Mouse (Mus musculus): ENCODE data around the gene Magea8. TPM values are rescaled to one million over a fixed set of nuclear protein-coding genes. Genes with fewer than 3 reads are reported as not detected.
"Not testable (repeated sequence)": the region's sequence is repeated elsewhere in the genome, so short reads cannot be mapped to it uniquely, and the experiment has no call there.

Gene Magea8
- not detected in 2 replicates for polyA plus RNA-seq (2015; fragmentation: Nextera tagmentation; extraction: Ambion mirVana)

DNA sequence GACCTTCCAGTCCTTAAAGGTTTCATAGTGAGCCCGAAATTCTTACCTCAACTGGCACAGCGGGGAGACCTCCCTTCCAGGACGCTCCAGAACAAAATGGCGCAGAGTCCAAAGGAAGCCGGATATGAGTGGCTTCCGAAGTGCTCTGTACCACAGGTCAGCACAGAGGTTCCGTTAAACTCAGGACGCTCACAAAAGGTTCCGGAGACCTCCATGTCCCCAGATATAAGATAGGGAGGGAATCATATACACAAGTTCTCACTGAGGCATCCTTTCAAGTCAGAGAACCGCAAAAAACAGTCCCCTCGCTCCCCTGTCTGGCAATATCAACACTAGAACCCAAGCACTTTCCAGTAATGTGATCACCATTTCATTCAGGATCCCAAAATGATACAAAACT is at the start of gene Magea8:
Magea8 (minus strand) TSS at position 101 of the 400 bp plus-strand sequence.
- ATAC-seq, H3K27me3 ChIP-seq: not testable (repeated sequence)
- 87% methylated on average over 11 of the region's 11 CpGs for WGBS

GRCm38 (mm10) chrX:154949405-154949804 is 46.2 kb downstream of the Magea8 start, which contains the start of gene Magea3:
Magea3 (minus strand) TSS chrX:154949505.
- not testable (repeated sequence) for H3K36me3 ChIP-seq (ENCODE audit: poor library complexity, severe bottlenecking); ATAC-seq; H3K27ac ChIP-seq; H3K4me1 ChIP-seq; H3K9ac ChIP-seq; H3K4me3 ChIP-seq; H3K4me2 ChIP-seq; H3K27me3 ChIP-seq; H3K9me3 ChIP-seq (replicated peaks)
- 70% methylated on average over 1 of the region's 1 CpGs for WGBS

More for the DNA sequence above, at the start of gene Magea8:
- not testable (repeated sequence) for H3K9ac ChIP-seq; H3K36me3 ChIP-seq (ENCODE audit: poor library complexity, severe bottlenecking); H3K9me3 ChIP-seq (replicated peaks); H3K4me3 ChIP-seq; H3K4me2 ChIP-seq; H3K4me1 ChIP-seq; H3K27ac ChIP-seq

DNA sequence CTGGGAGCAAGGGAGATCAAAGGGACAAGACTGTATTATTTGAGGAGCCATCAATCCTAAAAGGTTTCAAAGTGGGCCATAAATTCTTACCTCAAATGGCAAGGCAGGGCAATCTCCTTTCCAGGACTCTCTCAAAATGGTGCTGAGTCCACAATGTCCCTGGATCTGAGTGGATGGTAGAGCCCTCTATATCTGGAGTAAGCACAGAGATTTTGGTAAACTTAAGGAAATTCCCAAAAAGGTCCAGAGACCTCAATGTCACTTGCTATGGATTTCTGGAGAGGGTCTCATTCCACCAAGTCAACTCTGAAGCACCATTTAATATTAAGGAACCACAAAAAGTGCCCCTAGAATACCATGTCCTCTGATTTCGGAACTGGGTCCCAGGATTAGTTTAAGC is 59.8 kb downstream of the Magea8 start, which contains the start of gene Magea6:
Magea6 (minus strand) TSS at position 101 of the 400 bp plus-strand sequence.
- WGBS, result 60% methylated on average over 1 of the region's 1 CpGs
- not testable (repeated sequence) for H3K4me1 ChIP-seq; H3K27ac ChIP-seq; H3K27me3 ChIP-seq; H3K4me3 ChIP-seq; H3K36me3 ChIP-seq (ENCODE audit: poor library complexity, severe bottlenecking); H3K9ac ChIP-seq; H3K4me2 ChIP-seq; ATAC-seq; H3K9me3 ChIP-seq (replicated peaks)

Other genes starting within 250 kb of the Magea8 start
- not detected in 2 replicates for gene Cldn34b1, start 105.6 kb downstream of the Magea8 start, polyA plus RNA-seq (2015; fragmentation: Nextera tagmentation; extraction: Ambion mirVana)
- not detected in 2 replicates for gene Magea6, start 59.9 kb downstream of the Magea8 start, polyA plus RNA-seq (2015; fragmentation: Nextera tagmentation; extraction: Ambion mirVana)
- not detected in 2 replicates for gene Magea3, start 46.3 kb downstream of the Magea8 start, polyA plus RNA-seq (2015; fragmentation: Nextera tagmentation; extraction: Ambion mirVana)
- not detected in 2 replicates for gene Magea5, start 67.3 kb upstream of the Magea8 start, polyA plus RNA-seq (2015; fragmentation: Nextera tagmentation; extraction: Ambion mirVana)
- not detected in 2 replicates for gene Magea1, start 93.9 kb upstream of the Magea8 start, polyA plus RNA-seq (2015; fragmentation: Nextera tagmentation; extraction: Ambion mirVana)
- not detected in 2 replicates for gene Magea2, start 97.8 kb upstream of the Magea8 start, polyA plus RNA-seq (2015; fragmentation: Nextera tagmentation; extraction: Ambion mirVana)
- not detected in 2 replicates for gene Cldn34b2, start 132.6 kb upstream of the Magea8 start, polyA plus RNA-seq (2015; fragmentation: Nextera tagmentation; extraction: Ambion mirVana)
- 57.8 and 64.3 TPM in 2 replicates for gene Sat1, start 220.6 kb upstream of the Magea8 start, polyA plus RNA-seq (2015; fragmentation: Nextera tagmentation; extraction: Ambion mirVana)

All from forebrain, embryonic 13.5 days (tissue).